Mouse (Mus musculus) gastrocnemius, adult 2 months (tissue): Measurements from ENCODE around the gene Larp1. TPM values are rescaled to one million over a fixed set of nuclear protein-coding genes. Genes with fewer than 3 reads are reported as not detected.

Experiments used
- DNase-seq: peaks from one replicate; pipeline ENCODE4 v3.0.0; 2022
- H3K27ac ChIP-seq: fragments of 200-600 bp; 2 replicates; pipeline ENCODE4 v1.8.1; 2022; ENCODE audit warnings: mild to moderate bottlenecking
- H3K4me3 ChIP-seq: fragments of 200-600 bp; 2 replicates; pipeline ENCODE4 v1.8.1; 2022; ENCODE audit warnings: mild to moderate bottlenecking, moderate library complexity
- CTCF ChIP-seq: fragments of 200-600 bp; IDR thresholded peaks from 2 replicates; pipeline ENCODE4 v1.8.1; 2022; ENCODE audit warnings: antibody characterized with exemption, mild to moderate bottlenecking, moderate library complexity
- intact Hi-C: fragments of 180-260 bp; cut with DNase I; formaldehyde crosslinking; loops from one replicate; pipeline ENCODE4 v1.15.1; 2025
- total RNA-seq, 2 experiments: library from RNA; stranded (reverse); gene quantifications; 2 replicates each; pipeline ENCODE4 v1.2.3; 2021

Larp1 gene
- total RNA-seq, 2 experiments from 2014 or later = 90.4 to 98.4 TPM

- no peak for DNase-seq
- H3K4me3 ChIP-seq = no peak overlapping the region
- TF ChIP-seq CTCF = no peak
- intact Hi-C loops = loop anchor here (10.0 kb wide), 1 partner anchor 217 kb away; no protein-coding TSS in a partner anchor
- H3K27ac ChIP-seq = no peak overlapping the region
These were observed 98.9 kb downstream of the Larp1 start for GRCm38 (mm10) chr11:58107664-58108337.

Other genes starting within 250 kb of the Larp1 start
- 10 to 100 TPM; 46.5 to 47.6 TPM for gene Sap30l, start 207.4 kb upstream of the Larp1 start, total RNA-seq
- not detected for gene Hand1, start 176.2 kb upstream of the Larp1 start, total RNA-seq
- not detected for gene Gm12248, start 84.1 kb downstream of the Larp1 start, total RNA-seq
- 10 to 100 TPM; 28.4 to 38.0 TPM for gene Cnot8, start 95.1 kb downstream of the Larp1 start, total RNA-seq
- gene Gemin5, start 159.5 kb downstream of the Larp1 start, total RNA-seq = 10 to 100 TPM in 1 of 2 experiments, 1 to 10 TPM in 1; 8.7 to 10.9 TPM
- gene Mrpl22, start 162.6 kb downstream of the Larp1 start, total RNA-seq = 10 to 100 TPM; 35.6 to 45.8 TPM
- gene Igtp, start 190.5 kb downstream of the Larp1 start, total RNA-seq = 1 to 10 TPM; 6.5 to 9.7 TPM
- gene Irgm2, start 190.6 kb downstream of the Larp1 start, total RNA-seq = 10 to 100 TPM in 1 of 2 experiments, 1 to 10 TPM in 1; 8.7 to 14.6 TPM